Comparison of ENCODE assay signal across 24 mouse cellular contexts in genomic region chr17:34292570-34292969, GRCm38 (mm10). TPM values are rescaled to one million over a fixed set of nuclear protein-coding genes. Genes with fewer than 3 reads are reported as not detected.
"Had no signal": no experiment of that assay in that cellular context is flagged by ENCODE, and none has a peak within 500 bp of the region (broad histone marks: within the 10 kb centered on the region; RNA-seq: fewer than 3 reads in every experiment).

No protein-coding gene starts in this region.

- H3K4me2 ChIP-seq: liver, embryonic 12.5 days; lung, embryonic 15.5 days; midbrain, embryonic 11.5 days; midbrain, embryonic 13.5 days; midbrain, embryonic 15.5 days; neural tube, embryonic 13.5 days; neural tube, embryonic 15.5 days had no signal

- H3K36me3 ChIP-seq: liver, embryonic 12.5 days; lung, embryonic 15.5 days; midbrain, embryonic 13.5 days; midbrain, embryonic 15.5 days; neural tube, embryonic 13.5 days; neural tube, embryonic 15.5 days had no signal

- H3K27ac ChIP-seq: liver, embryonic 12.5 days; liver, embryonic 14.5 days; lung, embryonic 15.5 days; macrophage; midbrain, embryonic 13.5 days; midbrain, embryonic 15.5 days; neural tube, embryonic 13.5 days; neural tube, embryonic 15.5 days had no signal

- DNase-seq: lung, adult 2 months; lung, postnatal 14 days; lung, postnatal 36 days; retina, postnatal 1 day; right cerebral cortex, adult 18-20 months; spleen, adult 18-20 months; thymus, adult 18-20 months; thymus, postnatal 14 days; thymus, postnatal 36 days had no signal

- H3K9ac ChIP-seq: liver, embryonic 12.5 days; liver, embryonic 14.5 days; lung, embryonic 15.5 days; midbrain, embryonic 13.5 days; midbrain, embryonic 15.5 days; neural tube, embryonic 13.5 days; neural tube, embryonic 15.5 days had no signal

- H3K4me3 ChIP-seq: liver, embryonic 12.5 days; lung, embryonic 15.5 days; megakaryocyte, embryonic 14.5 days; midbrain, embryonic 13.5 days; midbrain, embryonic 15.5 days; neural tube, embryonic 13.5 days; neural tube, embryonic 15.5 days had no signal

- H3K4me1 ChIP-seq: liver, embryonic 12.5 days; lung, embryonic 15.5 days had no signal

- H3K9me3 ChIP-seq: liver, embryonic 12.5 days; lung, embryonic 15.5 days; megakaryocyte, embryonic 14.5 days; midbrain, embryonic 13.5 days; midbrain, embryonic 15.5 days; neural tube, embryonic 13.5 days; neural tube, embryonic 15.5 days had no signal

- ATAC-seq: liver, embryonic 12.5 days; lung, postnatal 0 days; midbrain, embryonic 13.5 days; midbrain, embryonic 15.5 days had no signal

- H3K27me3 ChIP-seq: lung, embryonic 15.5 days; megakaryocyte, embryonic 14.5 days; midbrain, embryonic 15.5 days; neural tube, embryonic 13.5 days; neural tube, embryonic 15.5 days had no signal

RNA-seq across cellular contexts. Expression of gene H2-Aa, which starts 4.9 kb away (rescaled TPM):
- polyA plus RNA-seq: midbrain, embryonic 11.5 days; neural tube, embryonic 11.5 days had no signal

RNA-seq across cellular contexts. Expression of gene H2-Eb2, which starts 32.9 kb away (rescaled TPM):
- polyA plus RNA-seq: liver, embryonic 12.5 days; liver, embryonic 14.5 days; liver, embryonic 16.5 days; lung, postnatal 0 days; midbrain, embryonic 11.5 days; midbrain, embryonic 13.5 days; neural tube, embryonic 11.5 days; stomach, embryonic 14.5 days; stomach, embryonic 16.5 days had no signal

RNA-seq across cellular contexts. Expression of gene H2-Ob, which starts 53.9 kb away (rescaled TPM):
- polyA plus RNA-seq: midbrain, embryonic 11.5 days; midbrain, embryonic 13.5 days; neural tube, embryonic 11.5 days; neural tube, embryonic 13.5 days had no signal
